Mouse (Mus musculus): ENCODE data around the gene Comp. TPM values are rescaled to one million over a fixed set of nuclear protein-coding genes. Genes with fewer than 3 reads are reported as not detected.

The Comp gene
- total RNA-seq, 1 experiment from 2014 or later = 1.0 TPM

- ATAC-seq (ENCODE audit: extremely low read depth, insufficient number of reproducible peaks, low FRiP score, poor library complexity, severe bottlenecking) = no peak
These were observed 16.3 kb downstream of the Comp start for GRCm38 (mm10) chr8:70389678-70390077.

GRCm38 (mm10) chr8:70393087-70393486, 19.7 kb downstream of the Comp start:
- no peak for ATAC-seq (ENCODE audit: extremely low read depth, insufficient number of reproducible peaks, low FRiP score, poor library complexity, severe bottlenecking)

GRCm38 (mm10) chr8:70394269-70394998, 21.1 kb downstream of the Comp start:
- ATAC-seq (ENCODE audit: extremely low read depth, insufficient number of reproducible peaks, low FRiP score, poor library complexity, severe bottlenecking) = no peak

GRCm38 (mm10) chr8:70395649-70396048, 22.3 kb downstream of the Comp start:
- ATAC-seq (ENCODE audit: extremely low read depth, insufficient number of reproducible peaks, low FRiP score, poor library complexity, severe bottlenecking) = no peak

DNA sequence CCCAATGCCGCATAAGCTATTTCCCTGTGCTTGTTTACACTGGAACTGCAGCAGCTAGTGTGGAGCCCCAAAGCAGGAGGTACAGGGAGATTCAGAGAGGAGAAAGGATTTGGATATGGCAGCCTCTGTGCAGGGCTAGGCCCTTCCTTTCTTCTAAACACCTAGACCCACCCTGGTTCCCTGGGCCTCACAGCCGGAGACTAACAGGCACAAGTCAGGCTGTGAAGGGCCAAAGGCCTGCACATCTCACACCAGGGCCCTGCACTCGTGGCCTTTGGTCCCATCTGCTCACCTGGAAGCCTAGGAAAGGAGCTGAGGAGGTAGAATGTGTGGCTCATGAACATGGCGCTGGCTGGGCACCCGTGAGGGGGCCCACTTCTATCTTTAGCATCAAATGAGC, 22.8 kb downstream of the Comp start:
- ATAC-seq (ENCODE audit: extremely low read depth, insufficient number of reproducible peaks, low FRiP score, poor library complexity, severe bottlenecking) = no peak

GRCm38 (mm10) chr8:70397611-70398563, 24.5 kb downstream of the Comp start:
- ATAC-seq (ENCODE audit: extremely low read depth, insufficient number of reproducible peaks, low FRiP score, poor library complexity, severe bottlenecking) = no peak

DNA sequence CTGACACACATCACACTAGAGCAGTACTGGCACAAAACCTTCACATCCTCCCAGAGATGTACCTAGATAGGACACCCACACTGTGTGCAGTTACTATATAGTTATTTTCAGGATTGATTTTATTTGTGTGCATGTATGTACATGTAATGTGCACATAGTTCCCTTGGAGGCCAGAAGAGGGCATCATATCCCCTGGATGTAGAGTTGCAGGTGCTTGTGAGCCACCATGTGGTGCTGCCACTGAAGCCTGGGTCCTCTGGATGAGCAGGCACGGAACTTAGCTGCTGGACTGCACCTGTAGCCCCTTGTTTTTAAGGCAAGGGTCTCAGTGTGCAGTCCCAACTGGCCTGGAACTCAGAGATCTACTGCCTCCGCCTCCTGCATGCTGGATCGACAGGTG, 30.9 kb downstream of the Comp start:
- ATAC-seq (ENCODE audit: extremely low read depth, insufficient number of reproducible peaks, low FRiP score, poor library complexity, severe bottlenecking) = no peak

DNA sequence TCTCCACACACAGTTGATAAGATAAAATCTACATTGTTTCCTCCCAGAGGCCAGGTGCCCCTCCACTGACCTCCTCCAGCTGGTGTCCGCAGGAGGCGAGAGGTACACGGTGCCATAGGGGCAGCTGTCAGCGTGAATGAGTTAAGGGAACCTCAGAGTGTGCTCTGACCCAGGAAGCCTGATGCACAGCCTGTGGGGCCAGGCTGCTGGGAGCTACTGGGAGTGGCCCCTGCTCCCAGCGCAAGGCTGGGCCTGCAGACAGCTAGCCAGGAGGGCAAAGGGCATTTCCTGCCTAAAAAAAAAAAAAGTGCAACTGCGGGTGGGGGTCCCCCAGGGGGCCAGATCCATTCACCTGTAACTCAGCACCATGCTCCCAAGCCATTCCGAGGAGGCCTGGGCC, 31.8 kb downstream of the Comp start:
- ATAC-seq (ENCODE audit: extremely low read depth, insufficient number of reproducible peaks, low FRiP score, poor library complexity, severe bottlenecking) = no peak

GRCm38 (mm10) chr8:70406427-70407069, 33.2 kb downstream of the Comp start:
- no peak for ATAC-seq (ENCODE audit: extremely low read depth, insufficient number of reproducible peaks, low FRiP score, poor library complexity, severe bottlenecking)

DNA sequence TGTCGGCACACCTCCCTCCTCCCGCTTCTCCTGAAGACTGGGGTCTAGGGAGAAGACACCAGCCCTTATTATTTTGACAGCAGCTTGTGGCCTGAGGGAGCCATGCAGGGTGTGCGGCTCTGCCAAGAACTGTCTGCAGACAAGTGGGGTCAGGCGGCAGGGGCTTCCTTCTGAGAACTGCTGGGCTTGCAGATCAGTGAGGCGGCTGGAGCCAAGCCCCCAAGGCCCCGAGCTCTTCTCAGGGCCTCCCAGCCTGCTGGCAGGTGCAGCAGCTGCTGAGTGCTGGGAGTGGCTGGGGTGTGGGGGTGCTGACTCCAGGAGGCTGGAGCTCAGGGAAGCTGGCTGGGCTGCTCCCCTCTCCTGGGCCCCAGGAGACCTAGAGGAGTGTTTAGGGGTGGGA, 34.9 kb downstream of the Comp start:
- ATAC-seq (ENCODE audit: extremely low read depth, insufficient number of reproducible peaks, low FRiP score, poor library complexity, severe bottlenecking) = no peak

DNA sequence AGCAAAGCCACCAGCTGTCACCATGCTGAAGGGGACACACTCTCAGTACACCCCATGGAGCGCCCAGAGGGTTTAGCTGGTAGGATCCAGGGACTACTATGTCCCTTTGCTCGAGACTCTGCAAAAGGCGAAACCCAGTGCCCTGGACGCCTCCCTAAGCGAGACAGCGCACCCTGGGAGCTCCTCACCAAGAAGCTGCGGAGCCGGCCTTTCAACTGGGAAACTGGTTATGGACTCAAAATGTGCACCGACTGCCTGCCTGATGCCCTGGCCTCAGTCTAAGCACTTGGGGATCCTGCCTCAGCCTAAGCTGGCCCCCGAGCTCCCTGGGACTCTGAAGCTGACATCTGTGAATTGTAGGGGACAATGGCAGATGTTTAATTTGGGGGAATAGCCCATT, 35.7 kb downstream of the Comp start:
- ATAC-seq (ENCODE audit: extremely low read depth, insufficient number of reproducible peaks, low FRiP score, poor library complexity, severe bottlenecking) = no peak

DNA sequence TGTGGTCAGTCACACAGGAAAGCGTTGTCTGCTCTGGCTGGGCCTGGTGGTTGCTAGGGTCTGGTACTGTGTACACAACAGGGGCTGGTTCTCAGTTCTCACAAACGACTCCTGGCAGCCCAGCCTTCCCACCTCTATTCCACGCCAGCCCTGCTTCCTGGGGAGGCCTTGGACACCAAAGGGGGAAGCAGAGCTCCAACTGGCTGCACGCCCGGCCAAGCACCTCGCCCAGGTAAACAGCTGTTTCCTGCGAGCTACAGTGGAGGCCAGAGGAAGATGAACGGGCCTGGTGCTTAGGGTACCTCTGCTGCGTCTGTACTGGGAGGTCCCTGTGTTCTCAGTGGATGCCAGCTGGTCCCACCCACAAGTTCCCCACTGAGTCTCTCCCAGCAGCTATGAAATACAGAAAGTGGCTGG, 36.1 kb downstream of the Comp start:
- ATAC-seq (ENCODE audit: extremely low read depth, insufficient number of reproducible peaks, low FRiP score, poor library complexity, severe bottlenecking) = no peak

GRCm38 (mm10) chr8:70410281-70410680, 36.9 kb downstream of the Comp start:
- no peak for ATAC-seq (ENCODE audit: extremely low read depth, insufficient number of reproducible peaks, low FRiP score, poor library complexity, severe bottlenecking)

DNA sequence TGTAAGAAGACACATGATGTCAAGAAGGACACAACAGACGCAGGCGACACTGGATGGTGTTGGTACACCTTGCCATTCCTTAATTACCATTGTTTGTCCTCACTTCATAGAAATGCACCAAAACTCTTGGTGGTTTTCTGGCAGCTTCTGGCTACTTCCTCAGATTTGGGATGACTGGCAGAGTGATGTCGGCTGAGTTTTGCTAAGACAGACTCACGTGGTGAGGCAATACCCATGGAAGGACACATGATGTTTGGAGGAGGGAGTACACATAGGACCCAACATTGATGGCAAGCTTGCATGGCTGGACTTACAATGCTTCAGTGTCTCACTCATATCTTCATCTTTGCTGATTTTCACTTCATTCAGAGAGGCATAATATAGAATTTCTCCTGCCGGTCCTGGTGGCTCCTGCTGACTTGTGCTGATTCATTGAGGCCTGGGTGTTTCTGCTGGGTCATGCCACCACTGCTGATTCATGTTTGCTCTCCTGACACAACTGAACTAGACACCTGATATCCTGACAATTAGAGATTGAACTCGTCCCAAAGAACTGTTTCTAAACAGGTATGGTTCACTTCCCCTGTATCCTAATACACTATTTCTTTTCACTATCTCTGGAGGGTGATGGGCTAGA, 41.1 kb downstream of the Comp start:
- no peak for ATAC-seq (ENCODE audit: extremely low read depth, insufficient number of reproducible peaks, low FRiP score, poor library complexity, severe bottlenecking)

- ATAC-seq (ENCODE audit: extremely low read depth, insufficient number of reproducible peaks, low FRiP score, poor library complexity, severe bottlenecking) = no peak
These were observed 42.4 kb downstream of the Comp start for GRCm38 (mm10) chr8:70415540-70416451.

DNA sequence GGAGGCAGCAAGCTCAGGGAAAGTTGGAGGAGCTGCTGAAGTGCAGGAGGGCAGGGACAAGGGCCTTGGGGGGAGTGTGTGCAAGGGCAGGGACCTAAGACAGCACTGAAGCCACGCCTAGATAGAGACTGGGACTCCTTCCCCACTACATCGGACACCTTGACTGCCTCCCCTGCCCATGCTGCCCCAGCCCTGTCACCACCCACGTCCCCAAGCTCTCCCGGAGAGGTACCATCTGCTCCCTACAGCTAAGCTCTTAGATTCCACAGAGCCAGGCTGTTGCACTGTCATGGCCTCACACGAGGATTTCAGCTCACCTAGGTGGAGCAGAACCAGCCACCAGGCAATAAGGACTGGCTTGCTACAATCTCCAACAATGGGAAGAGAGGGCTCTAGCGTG, 43.6 kb downstream of the Comp start:
- no peak for ATAC-seq (ENCODE audit: extremely low read depth, insufficient number of reproducible peaks, low FRiP score, poor library complexity, severe bottlenecking)

DNA sequence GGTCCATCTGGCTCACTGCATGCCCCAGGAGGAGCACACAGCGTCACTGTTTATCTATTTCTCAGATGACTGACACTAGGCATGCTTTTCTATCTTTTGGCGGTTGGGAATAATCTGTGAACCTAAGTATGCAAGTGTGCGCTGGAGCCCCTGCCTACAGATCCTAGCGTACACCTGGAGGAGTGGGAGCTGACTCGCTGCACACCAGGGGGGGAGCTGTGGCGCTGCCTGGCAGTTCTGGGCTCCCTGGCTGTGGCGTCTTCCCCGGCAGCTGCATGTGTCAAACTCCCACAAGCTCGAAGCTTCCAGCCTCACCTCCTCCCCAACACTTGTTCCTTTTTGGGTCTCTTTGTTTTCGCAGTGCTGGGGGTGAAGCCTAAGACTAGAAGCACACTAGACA, 44.6 kb downstream of the Comp start:
- ATAC-seq (ENCODE audit: extremely low read depth, insufficient number of reproducible peaks, low FRiP score, poor library complexity, severe bottlenecking) = no peak

- ATAC-seq (ENCODE audit: extremely low read depth, insufficient number of reproducible peaks, low FRiP score, poor library complexity, severe bottlenecking) = no peak
These were observed 45.6 kb downstream of the Comp start for GRCm38 (mm10) chr8:70418954-70419353.

All from neutrophil, adult 5-6 weeks (primary cell).